Mouse (Mus musculus): Measurements from ENCODE around the gene Sat2. TPM values are rescaled to one million over a fixed set of nuclear protein-coding genes. Genes with fewer than 3 reads are reported as not detected.

Sat2 gene
- not detected in 2 replicates for total RNA-seq (2015; ENCODE audit: low replicate concordance)
- total RNA-seq (2017; ENCODE audit: low replicate concordance): 0.70 TPM in 1 of 2 replicates, not detected in the other

DNA sequence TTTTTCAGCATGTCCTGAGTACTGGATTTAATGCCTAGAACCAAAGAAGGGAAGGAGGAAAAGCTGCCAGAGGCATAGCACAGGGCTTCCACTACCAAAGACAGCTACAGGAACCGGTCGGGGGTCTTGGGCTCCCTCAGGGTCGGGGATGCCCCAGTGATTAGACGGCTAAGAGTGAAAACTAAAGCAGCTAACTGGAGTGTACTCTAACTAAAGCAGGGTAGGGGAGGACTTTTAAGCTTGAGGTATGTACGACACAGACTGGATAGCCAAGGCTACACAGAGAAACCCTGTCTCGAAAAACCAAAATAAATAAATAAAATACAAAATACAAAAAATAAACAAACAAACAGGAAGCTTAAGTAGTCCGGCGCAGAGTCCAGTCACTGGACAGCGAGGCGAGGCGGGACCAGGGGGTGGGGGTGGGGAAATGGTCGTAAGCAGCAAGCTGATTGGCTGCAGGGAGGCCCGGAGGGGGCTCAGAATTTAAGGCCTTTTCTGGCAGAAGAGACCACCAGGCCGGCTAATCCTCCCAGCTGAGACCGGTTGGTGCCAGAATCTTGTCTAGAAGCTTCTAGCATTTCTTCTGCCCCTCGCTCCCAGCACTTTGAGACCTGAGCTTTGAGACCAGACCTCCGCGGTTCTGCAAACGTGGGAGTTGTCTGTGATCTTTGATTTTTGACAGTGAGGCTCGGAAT is at the start of gene Sat2:
Gene Sat2 (plus strand): TSS at position 454 of the 698 bp plus-strand sequence.
- no peak; the same call in 1 of the 2 replicates for ATAC-seq (replicated peaks; ENCODE audit: low FRiP score, poor library complexity, severe bottlenecking)

DNA sequence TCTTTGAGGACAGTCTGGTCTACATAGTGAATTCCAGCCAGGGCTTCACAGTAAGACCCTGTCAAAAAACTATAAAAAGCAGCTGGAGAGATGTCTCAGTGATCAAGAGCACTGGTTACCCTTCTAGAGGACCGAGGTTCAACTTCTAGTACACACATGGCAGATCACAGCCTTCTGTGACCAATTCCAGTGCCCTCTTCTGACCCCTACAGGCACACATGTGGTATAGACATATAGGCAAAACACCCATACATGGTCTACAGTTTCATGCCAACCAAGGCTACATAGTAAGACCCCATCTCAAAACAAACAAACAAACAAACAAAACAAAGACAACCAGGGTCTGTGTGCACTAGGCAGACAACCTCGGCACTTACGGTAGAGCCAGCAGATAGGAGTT is 46.6 kb upstream of the Sat2 start:
- ATAC-seq (replicated peaks; ENCODE audit: low FRiP score, poor library complexity, severe bottlenecking): 0 out of 2 replicates have a peak, but pooled peaks have one; percentile 31

DNA sequence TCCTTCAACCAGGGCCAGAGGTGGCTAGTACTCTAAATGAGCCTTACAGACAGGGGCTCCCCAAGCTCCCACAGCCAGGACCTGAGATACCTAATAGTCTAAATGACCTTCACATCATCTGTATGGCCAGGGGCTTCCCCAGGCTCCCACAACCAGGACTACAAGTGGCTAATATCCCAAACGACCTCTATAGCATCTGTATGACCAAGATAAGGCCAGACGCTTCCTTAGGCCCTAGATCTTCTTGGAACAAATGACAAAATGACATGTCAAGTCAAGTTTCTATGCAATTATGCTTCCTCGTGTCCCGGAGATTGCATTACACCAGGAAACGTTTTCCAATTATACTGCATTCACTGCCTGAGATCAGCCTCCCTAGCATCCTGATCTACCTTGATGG is 45.5 kb upstream of the Sat2 start:
- ATAC-seq (replicated peaks; ENCODE audit: low FRiP score, poor library complexity, severe bottlenecking): no peak

DNA sequence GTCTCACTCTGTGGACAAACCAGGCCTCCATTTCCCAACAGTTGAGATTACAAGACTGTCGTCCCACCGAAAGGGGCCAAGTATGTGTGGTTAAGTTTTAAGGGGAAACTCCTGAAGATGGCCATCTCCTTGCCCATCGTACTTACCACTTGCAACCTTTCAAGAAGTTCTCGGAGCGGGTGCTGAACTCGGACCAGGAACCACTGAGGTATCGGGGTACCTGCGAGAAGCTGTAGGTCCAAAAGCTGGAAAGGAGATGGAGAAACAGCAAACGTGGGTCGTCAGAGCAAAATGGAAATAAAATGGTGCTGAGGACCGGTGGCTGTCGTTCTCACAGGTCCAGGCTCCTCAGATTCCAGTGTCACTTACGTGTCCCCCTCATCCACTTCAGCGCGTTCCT is 43.5 kb upstream of the Sat2 start:
- no peak for ATAC-seq (replicated peaks; ENCODE audit: low FRiP score, poor library complexity, severe bottlenecking)

- peak; percentile 65 for ATAC-seq (replicated peaks; ENCODE audit: low FRiP score, poor library complexity, severe bottlenecking)
Measured at GRCm38 (mm10) chr11:69579128-69580017, 42.5 kb upstream of the Sat2 start.

GRCm38 (mm10) chr11:69580091-69580514 is 41.7 kb upstream of the Sat2 start, which contains the start of the genes Wrap53 and Trp53:
Wrap53 (minus strand) TSS chr11:69580255.
Trp53 (plus strand) TSS chr11:69580359.
- peak; percentile 61 for ATAC-seq (replicated peaks; ENCODE audit: low FRiP score, poor library complexity, severe bottlenecking)

GRCm38 (mm10) chr11:69580572-69581146 is 41.2 kb upstream of the Sat2 start:
- no peak for ATAC-seq (replicated peaks; ENCODE audit: low FRiP score, poor library complexity, severe bottlenecking)

DNA sequence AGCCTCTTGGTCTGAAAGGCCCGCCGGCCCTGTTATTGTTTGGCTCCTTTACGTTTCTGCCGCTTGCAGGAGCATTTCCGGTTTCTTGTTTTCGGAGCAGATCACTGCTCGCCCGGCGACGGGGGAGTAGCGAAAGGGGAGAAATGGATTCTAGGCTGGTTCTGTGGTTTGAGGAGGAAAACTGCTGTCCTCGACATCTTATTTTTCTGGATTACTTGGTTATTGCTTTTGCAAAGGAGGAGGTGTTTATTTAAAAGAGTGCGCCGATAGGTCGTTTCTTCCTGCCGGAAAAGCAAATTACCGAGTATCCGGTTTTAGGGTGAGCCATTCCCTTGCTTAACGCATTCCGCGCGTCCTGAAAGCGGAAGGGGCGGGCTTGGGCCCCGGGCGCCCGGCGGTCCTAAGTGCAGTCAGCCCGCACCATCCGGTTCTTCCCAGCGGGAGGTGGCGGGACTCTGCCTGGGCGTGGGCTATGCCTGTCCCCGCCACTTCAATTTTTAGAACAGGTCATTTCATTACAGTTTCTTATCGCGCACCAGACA is 40.6 kb upstream of the Sat2 start:
- peak; percentile 62 for ATAC-seq (replicated peaks; ENCODE audit: low FRiP score, poor library complexity, severe bottlenecking)

GRCm38 (mm10) chr11:69581814-69582213 is 40.0 kb upstream of the Sat2 start:
- ATAC-seq (replicated peaks; ENCODE audit: low FRiP score, poor library complexity, severe bottlenecking): no peak

DNA sequence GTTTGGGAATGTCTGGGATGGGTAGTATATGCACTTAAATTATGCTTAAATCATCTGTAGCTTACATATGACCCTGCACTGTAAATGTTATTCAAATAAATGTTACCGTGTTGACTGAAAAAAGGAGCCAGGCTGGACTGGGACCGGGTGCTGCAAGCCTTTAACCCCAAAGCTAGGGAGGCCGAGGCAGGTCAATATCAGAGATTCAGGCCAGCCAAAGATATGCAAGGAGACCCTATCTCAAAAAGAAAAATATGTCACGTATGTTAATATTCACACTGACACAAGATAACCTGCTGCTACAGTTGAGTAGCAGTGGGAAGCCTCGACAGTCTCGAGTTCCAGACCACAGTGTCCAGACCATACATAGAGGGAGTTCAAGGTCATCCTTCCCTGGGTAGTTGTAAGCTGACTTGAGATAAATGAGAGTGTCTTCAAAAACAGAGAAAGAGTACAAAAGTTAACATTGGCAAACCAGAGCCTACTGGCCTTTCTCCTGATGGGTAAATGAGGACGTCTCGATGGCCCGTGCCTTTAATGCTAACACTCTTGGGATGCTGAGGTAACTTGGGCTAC is 39.5 kb upstream of the Sat2 start:
- no peak for ATAC-seq (replicated peaks; ENCODE audit: low FRiP score, poor library complexity, severe bottlenecking)

DNA sequence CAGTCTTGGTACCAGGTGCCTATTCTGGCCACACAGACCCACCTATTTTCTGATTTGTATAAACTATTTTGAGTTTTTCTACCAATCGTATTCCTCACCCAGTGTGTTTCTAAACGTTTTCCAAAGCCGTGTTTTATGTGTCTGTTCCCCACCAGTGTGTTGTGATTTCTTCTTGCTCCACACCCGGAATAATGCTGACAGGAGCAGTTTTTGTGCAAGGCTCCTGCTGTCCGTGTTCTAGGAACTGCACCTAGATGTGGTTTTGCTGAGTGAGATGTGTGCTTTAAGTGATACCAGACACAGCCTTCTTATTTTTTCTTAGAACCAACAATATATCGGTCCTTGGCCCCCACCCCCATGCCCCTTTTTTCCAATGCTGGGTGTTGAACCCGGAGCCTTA is 37.8 kb upstream of the Sat2 start:
- ATAC-seq (replicated peaks; ENCODE audit: low FRiP score, poor library complexity, severe bottlenecking): no peak

DNA sequence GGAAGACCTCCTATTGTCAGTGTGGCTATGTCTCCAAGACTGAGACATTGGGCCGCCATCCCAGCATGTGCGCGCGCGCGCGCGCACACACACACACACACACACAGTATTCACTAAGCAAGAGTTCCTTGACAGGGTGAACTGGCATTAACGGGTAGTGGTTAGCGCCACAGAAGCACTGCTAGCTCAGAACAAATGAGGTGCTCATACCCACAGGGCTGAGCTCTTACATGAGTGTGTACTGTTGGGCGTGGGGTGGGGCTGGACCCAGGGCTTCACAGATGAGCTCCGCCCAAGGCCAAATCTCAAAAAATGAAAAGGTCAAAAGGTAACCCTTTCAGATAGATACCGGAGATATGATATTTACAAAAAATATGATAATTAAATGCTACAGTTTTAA is 36.9 kb upstream of the Sat2 start:
- 0 out of 2 replicates have a peak, but pooled peaks have one; percentile 23 for ATAC-seq (replicated peaks; ENCODE audit: low FRiP score, poor library complexity, severe bottlenecking)

- peak; percentile 80 for ATAC-seq (replicated peaks; ENCODE audit: low FRiP score, poor library complexity, severe bottlenecking)
Measured at GRCm38 (mm10) chr11:69585718-69586325, 36.0 kb upstream of the Sat2 start.

GRCm38 (mm10) chr11:69589207-69589834 is 32.5 kb upstream of the Sat2 start:
- 0 out of 2 replicates have a peak, but pooled peaks have one; percentile 7 for ATAC-seq (replicated peaks; ENCODE audit: low FRiP score, poor library complexity, severe bottlenecking)

DNA sequence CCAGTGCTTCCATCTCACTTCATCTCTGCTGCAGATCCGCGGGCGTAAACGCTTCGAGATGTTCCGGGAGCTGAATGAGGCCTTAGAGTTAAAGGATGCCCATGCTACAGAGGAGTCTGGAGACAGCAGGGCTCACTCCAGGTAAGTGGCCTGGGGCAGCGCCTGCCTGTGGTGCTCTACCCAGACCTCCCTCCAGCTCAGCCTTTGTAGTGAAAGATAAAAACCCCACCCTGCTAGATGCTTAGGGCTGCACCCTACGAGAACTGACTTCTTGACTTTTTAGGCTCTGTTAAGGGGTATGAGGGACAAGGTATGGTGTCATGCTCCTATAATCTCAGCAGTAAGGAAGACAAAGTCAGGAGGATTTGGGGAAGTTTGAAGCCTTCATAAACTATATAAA is 31.2 kb upstream of the Sat2 start:
- ATAC-seq (replicated peaks; ENCODE audit: low FRiP score, poor library complexity, severe bottlenecking): no peak

- no peak for ATAC-seq (replicated peaks; ENCODE audit: low FRiP score, poor library complexity, severe bottlenecking)
Measured at GRCm38 (mm10) chr11:69591424-69591823, 30.4 kb upstream of the Sat2 start.

GRCm38 (mm10) chr11:69591899-69592637 is 29.8 kb upstream of the Sat2 start:
- ATAC-seq (replicated peaks; ENCODE audit: low FRiP score, poor library complexity, severe bottlenecking): no peak

GRCm38 (mm10) chr11:69592799-69593198 is 29.0 kb upstream of the Sat2 start:
- ATAC-seq (replicated peaks; ENCODE audit: low FRiP score, poor library complexity, severe bottlenecking): no peak
